Mouse (Mus musculus): Measurements from ENCODE around the gene Ttll7.

- TF ChIP-seq CTCF (IDR thresholded peaks at IDR 0.05; ENCODE audit: borderline replicate concordance, control insufficient read depth, extremely low read depth, insufficient read depth, low read length, poor library complexity) (no peak), POLR2A (IDR thresholded peaks at IDR 0.05; ENCODE audit: control insufficient read depth, extremely low read depth, insufficient read depth, low read length, poor library complexity) (no peak)
Observed at GRCm38 (mm10) chr3:146962838-146963237, 110.7 kb downstream of the Ttll7 start.

Measured in thymus, adult 2 months (tissue).